Mouse (Mus musculus) limb, embryonic 14.5 days (tissue): ENCODE measurements at regions not wholly inside any gene's neighbourhood (a gene's known extent, or its start where the extent isn't known, plus 50 kb on each side); places are given as distances from the start of the nearest gene placed in this dataset.

Experiments used
- ATAC-seq: fragments of 200-750 bp; cut with Nextera tagmentation; 2 replicates; pipeline ENCODE4 v1.8.0; 2017; ENCODE audit warnings: low read depth, moderate number of reproducible peaks, moderate TSS enrichment; ENCODE audit not compliant: low FRiP score
- DNase-seq: peaks from one replicate; pipeline ENCODE4 v3.0.0-alpha.2; 2015; ENCODE audit warnings: low spot score
- H3K27ac ChIP-seq: fragments of 300-500 bp; sonication (generic); replicated peaks from 2 replicates; pipeline ENCODE4 v1.5.1; 2014; ENCODE audit warnings: low read depth, mild to moderate bottlenecking, low read length, moderate library complexity, mixed read lengths
- H3K27me3 ChIP-seq: fragments of 300-500 bp; sonication (generic); 2 replicates; pipeline ENCODE4 v1.6.1; 2014; ENCODE audit warnings: low read length, mixed read lengths; ENCODE audit not compliant: control insufficient read depth, insufficient read depth
- H3K36me3 ChIP-seq: fragments of 300-500 bp; sonication (generic); 2 replicates; pipeline ENCODE4 v1.6.1; 2014; ENCODE audit warnings: mild to moderate bottlenecking, low read length, moderate library complexity, mixed read lengths; ENCODE audit not compliant: control insufficient read depth, insufficient read depth
- H3K4me1 ChIP-seq: fragments of 300-500 bp; sonication (generic); 2 replicates; pipeline ENCODE4 v1.6.1; 2014; ENCODE audit warnings: antibody characterized with exemption, low read length, mixed read lengths; ENCODE audit not compliant: control insufficient read depth, insufficient read depth
- H3K4me2 ChIP-seq: fragments of 300-500 bp; sonication (generic); replicated peaks from 2 replicates; pipeline ENCODE4 v1.6.1; 2014; ENCODE audit warnings: low read depth, mild to moderate bottlenecking, low read length, moderate library complexity; ENCODE audit not compliant: severe bottlenecking
- H3K4me3 ChIP-seq: fragments of 300-500 bp; sonication (generic); replicated peaks from 2 replicates; pipeline ENCODE4 v1.5.1; 2014; ENCODE audit warnings: low read length
- H3K9ac ChIP-seq: fragments of 300-500 bp; sonication (generic); 2 replicates; pipeline ENCODE4 v1.6.1; 2014; ENCODE audit warnings: mild to moderate bottlenecking, low read depth, low read length, moderate library complexity; ENCODE audit not compliant: severe bottlenecking
- H3K9me3 ChIP-seq: fragments of 300-500 bp; sonication (generic); 2 replicates; pipeline ENCODE4 v1.6.1; 2016; ENCODE audit warnings: low read length; ENCODE audit not compliant: control insufficient read depth
- POLR2A ChIP-seq: fragments of 200-500 bp; IDR thresholded peaks from 2 replicates; pipeline ENCODE4 v1.8.0; 2012; ENCODE audit warnings: inconsistent platforms, mild to moderate bottlenecking, moderate library complexity, borderline replicate concordance; ENCODE audit not compliant: insufficient read depth, insufficient read length; ENCODE audit errors: extremely low read depth
- WGBS: fragments of 180-500 bp; shearing (Covaris S2); extraction: QIAGEN DNeasy Blood & Tissue Kit; methylation state at CpG from one replicate; pipeline ENCODE4 v1.1.7; 2014; 5-methylcytosine and 5-hydroxymethylcytosine counted together

DNA sequence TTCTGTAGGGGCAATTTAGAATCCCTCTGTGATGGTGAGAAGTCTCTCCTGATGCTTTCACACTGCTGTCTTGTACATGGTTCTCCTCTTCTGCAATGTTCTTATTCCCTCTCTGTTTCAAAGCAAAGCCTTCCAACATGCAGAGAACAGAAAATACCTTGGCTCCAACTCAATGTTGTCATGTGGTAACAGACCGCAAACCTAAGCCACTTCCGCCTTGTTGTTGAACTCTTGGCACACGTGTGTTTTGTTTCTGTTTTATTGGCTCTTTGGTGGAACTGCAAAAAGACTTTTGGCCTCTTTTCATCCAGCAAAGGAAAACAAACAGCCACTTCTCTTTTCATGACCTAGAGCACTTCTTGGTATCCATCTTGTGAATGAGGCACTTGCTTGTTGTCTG, 109.7 kb upstream of the Osr1 start:
- 40% methylated on average over 3 of the region's 3 CpGs for whole genome bisulfite sequencing
- TF ChIP-seq POLR2A, result no peak
- H3K27me3 ChIP-seq, result no peaks in the 10 kb centered on the region
- 0 out of 2 replicates have a peak, but pooled peaks cover 5% of the 10 kb centered on the region for H3K4me1 ChIP-seq
- DNase-seq, result peak; percentile 73
- no peak overlapping the region for H3K4me3 ChIP-seq
- no peaks in the 10 kb centered on the region for H3K9me3 ChIP-seq
- no peak for ATAC-seq
- H3K27ac ChIP-seq, result 0 out of 2 replicates have a peak overlapping the region, but pooled peaks have one; percentile 7
- no peaks in the 10 kb centered on the region for H3K36me3 ChIP-seq
- no peak overlapping the region for H3K9ac ChIP-seq
- no peak overlapping the region for H3K4me2 ChIP-seq

DNA sequence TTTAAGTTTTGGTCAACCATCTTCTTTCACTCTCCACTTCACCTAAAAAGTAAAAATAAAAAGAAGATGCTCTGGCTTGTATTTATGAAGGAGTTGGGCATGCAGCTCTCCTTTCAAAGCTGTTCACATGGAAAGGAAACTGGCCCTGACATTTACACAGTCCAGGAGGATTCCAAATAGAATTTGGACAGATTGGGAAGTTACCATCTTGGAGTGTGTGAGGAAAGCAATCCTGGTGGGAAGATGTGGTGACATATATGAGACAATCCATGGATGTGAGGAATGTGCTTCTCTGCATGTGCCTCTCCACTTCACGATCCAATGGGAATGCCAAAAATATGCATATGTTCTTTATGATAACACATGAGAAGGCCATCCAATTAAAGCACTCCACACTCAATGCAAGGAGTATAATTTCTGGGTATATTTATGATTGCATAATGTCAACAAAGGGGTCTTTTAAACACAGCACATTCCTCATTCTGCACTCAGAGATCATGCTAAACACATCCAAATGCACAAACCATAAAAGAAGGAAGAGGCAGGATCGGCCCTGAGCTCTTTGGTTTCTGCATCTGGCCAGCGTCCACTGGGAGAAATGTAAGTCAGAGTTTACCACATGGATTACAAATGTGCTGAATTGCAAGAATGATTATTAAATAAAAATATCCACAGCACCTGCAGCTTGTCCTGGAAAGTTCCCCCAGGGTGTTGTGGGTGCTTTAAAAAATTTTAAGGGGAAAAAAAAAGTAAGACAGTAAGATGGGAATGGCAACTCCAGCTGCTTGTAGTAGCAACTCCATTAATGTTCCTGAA, 100.1 kb upstream of the Osr1 start:
- H3K4me1 ChIP-seq, result peaks cover 4% of the 10 kb centered on the region; the same call in 1 of the 2 replicates
- H3K4me3 ChIP-seq, result no peak overlapping the region
- no peaks in the 10 kb centered on the region for H3K27me3 ChIP-seq
- no peak overlapping the region for H3K27ac ChIP-seq
- 30% methylated on average over 3 of the region's 3 CpGs for WGBS
- DNase-seq (peak; percentile 51), ATAC-seq (peak; percentile 79)
- no peak overlapping the region for H3K9ac ChIP-seq
- no peak overlapping the region for H3K4me2 ChIP-seq
- H3K9me3 ChIP-seq, result no peaks in the 10 kb centered on the region
- no peak for TF ChIP-seq POLR2A
- H3K36me3 ChIP-seq, result no peaks in the 10 kb centered on the region

- H3K9me3 ChIP-seq, result no peaks in the 10 kb centered on the region
- H3K4me3 ChIP-seq, result no peak overlapping the region
- no peak overlapping the region for H3K27ac ChIP-seq
- H3K9ac ChIP-seq, result no peak overlapping the region
- no peak for ATAC-seq
- 71% methylated on average over 2 of the region's 2 CpGs for WGBS
- no peaks in the 10 kb centered on the region for H3K27me3 ChIP-seq
- DNase-seq, result peak; percentile 11
- H3K4me1 ChIP-seq, result peaks cover 3% of the 10 kb centered on the region; the same call in 1 of the 2 replicates
- H3K36me3 ChIP-seq, result no peaks in the 10 kb centered on the region
- no peak for TF ChIP-seq POLR2A
- no peak overlapping the region for H3K4me2 ChIP-seq
These were observed 94.1 kb upstream of the Osr1 start for GRCm38 (mm10) chr12:9475836-9476235.

- no peak for TF ChIP-seq POLR2A
These were observed 91.7 kb upstream of the Osr1 start for GRCm38 (mm10) chr12:9478201-9478600.

GRCm38 (mm10) chr12:9487674-9488413, 82.1 kb upstream of the Osr1 start:
- no peaks in the 10 kb centered on the region for H3K9me3 ChIP-seq
- H3K4me3 ChIP-seq, result no peak overlapping the region
- H3K4me2 ChIP-seq, result no peak overlapping the region
- DNase-seq (no peak), ATAC-seq (no peak)
- H3K27ac ChIP-seq, result no peak overlapping the region
- H3K36me3 ChIP-seq, result no peaks in the 10 kb centered on the region
- no peaks in the 10 kb centered on the region for H3K27me3 ChIP-seq
- no peak overlapping the region for H3K9ac ChIP-seq
- WGBS, result 61% methylated on average over 8 of the region's 8 CpGs
- no peaks in the 10 kb centered on the region for H3K4me1 ChIP-seq
- no peak for TF ChIP-seq POLR2A

More at GRCm38 (mm10) chr12:9478201-9478600, 91.7 kb upstream of the Osr1 start:
- Histone ChIP-seq H3K27ac (0 out of 2 replicates have a peak overlapping the region, but pooled peaks have one; percentile 35), H3K9me3 (no peaks in the 10 kb centered on the region), H3K27me3 (no peaks in the 10 kb centered on the region), H3K4me1 (peaks cover 3% of the 10 kb centered on the region; the same call in 1 of the 2 replicates), H3K4me3 (no peak overlapping the region), H3K9ac (no peak overlapping the region), H3K4me2 (no peak overlapping the region), H3K36me3 (no peaks in the 10 kb centered on the region)
- ATAC-seq, result no peak
- WGBS, result 20% methylated on average over 1 of the region's 1 CpGs
- no peak for DNase-seq
